In the genomic region with DNA sequence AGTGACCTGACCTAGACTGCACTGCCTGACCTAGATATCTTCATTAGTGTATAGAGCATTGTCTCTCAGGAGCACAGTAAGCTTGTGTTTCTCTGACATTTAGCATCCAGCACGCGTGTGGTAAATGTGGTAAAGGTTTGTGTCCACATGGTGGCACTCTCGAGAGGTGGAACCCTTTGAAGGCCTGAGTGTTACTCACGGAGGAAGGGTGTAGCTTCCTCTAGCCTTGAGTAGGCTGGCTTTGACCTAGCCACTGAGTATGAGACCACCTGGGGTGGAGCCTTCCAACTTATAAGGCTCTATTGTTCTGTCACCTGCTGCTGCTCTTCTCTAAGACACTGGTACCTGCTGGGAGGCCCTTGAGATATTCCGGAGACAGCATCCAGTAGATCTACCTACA, we compare ENCODE assay signal across 8 mouse cellular contexts. TPM values are rescaled to one million over a fixed set of nuclear protein-coding genes. Genes with fewer than 3 reads are reported as not detected.
DNase-seq lines count a peak whose midpoint lies in the region; ATAC-seq lines count a peak whose summit lies in the region.

No protein-coding gene starts in this region.

- no peak overlapping the region for H3K9ac ChIP-seq in hindbrain, embryonic 14.5 days
- H3K9ac ChIP-seq in hindbrain, embryonic 12.5 days = no peak overlapping the region
- no peak overlapping the region for H3K9ac ChIP-seq in intestine, embryonic 14.5 days (ENCODE audit: low read length)
- no peak overlapping the region for H3K9ac ChIP-seq in liver, embryonic 12.5 days

- no peak for ATAC-seq in hindbrain, embryonic 14.5 days (ENCODE audit: low FRiP score)
- ATAC-seq in hindbrain, embryonic 12.5 days (ENCODE audit: low FRiP score) = no peak
- ATAC-seq in intestine, embryonic 14.5 days (replicated peaks; ENCODE audit: low FRiP score, low TSS enrichment, low read depth) = no peak
- peak; percentile 51; the same call in 1 of the 2 replicates for ATAC-seq in liver, embryonic 12.5 days

- peak; percentile 49 for DNase-seq in hindbrain, embryonic 14.5 days (ENCODE audit: low spot score)
- DNase-seq in NIH3T3 (ENCODE audit: low read depth) = peak; percentile 73
- DNase-seq in embryonic facial prominence, embryonic 10.5 days (ENCODE audit: low spot score) = peak; percentile 50
- peak; percentile 60 for DNase-seq in intestine, embryonic 14.5 days (ENCODE audit: low spot score)
- peak; percentile 37 for DNase-seq in retina, postnatal 7 days (ENCODE audit: low read depth, low spot score)
- DNase-seq in midbrain, embryonic 10.5 days (ENCODE audit: low spot score) = no peak

- no peaks in the 10 kb centered on the region for H3K4me1 ChIP-seq in hindbrain, embryonic 14.5 days (replicated peaks; ENCODE audit: control insufficient read depth, insufficient read depth, low read length)
- no peaks in the 10 kb centered on the region for H3K4me1 ChIP-seq in hindbrain, embryonic 12.5 days
- peaks cover 4% of the 10 kb centered on the region for H3K4me1 ChIP-seq in embryonic facial prominence, embryonic 10.5 days
- no peaks in the 10 kb centered on the region for H3K4me1 ChIP-seq in intestine, embryonic 14.5 days (replicated peaks; ENCODE audit: control insufficient read depth, insufficient read depth, low read length)
- peaks cover 37% of the 10 kb centered on the region for H3K4me1 ChIP-seq in liver, embryonic 12.5 days
- peaks cover 5% of the 10 kb centered on the region; the same call in 1 of the 2 replicates for H3K4me1 ChIP-seq in midbrain, embryonic 10.5 days

- WGBS in hindbrain, embryonic 14.5 days = 14% methylated on average over 5 of the region's 5 CpGs
- WGBS in hindbrain, embryonic 12.5 days = 14% methylated on average over 5 of the region's 5 CpGs
- WGBS in embryonic facial prominence, embryonic 10.5 days = 15% methylated on average over 5 of the region's 5 CpGs
- 22% methylated on average over 5 of the region's 5 CpGs for WGBS in intestine, embryonic 14.5 days
- 15% methylated on average over 5 of the region's 5 CpGs for WGBS in liver, embryonic 12.5 days (ENCODE audit: insufficient replicate concordance)
- 20% methylated on average over 5 of the region's 5 CpGs for WGBS in midbrain, embryonic 10.5 days

- H3K9me3 ChIP-seq in hindbrain, embryonic 14.5 days (ENCODE audit: control insufficient read depth, low read length) = no peaks in the 10 kb centered on the region
- H3K9me3 ChIP-seq in hindbrain, embryonic 12.5 days (replicated peaks) = no peaks in the 10 kb centered on the region
- H3K9me3 ChIP-seq in embryonic facial prominence, embryonic 10.5 days = no peaks in the 10 kb centered on the region
- H3K9me3 ChIP-seq in intestine, embryonic 14.5 days (ENCODE audit: control insufficient read depth, low read length) = no peaks in the 10 kb centered on the region
- H3K9me3 ChIP-seq in liver, embryonic 12.5 days (replicated peaks) = no peaks in the 10 kb centered on the region
- H3K9me3 ChIP-seq in midbrain, embryonic 10.5 days (replicated peaks) = no peaks in the 10 kb centered on the region

- no peak overlapping the region for H3K27ac ChIP-seq in hindbrain, embryonic 14.5 days
- no peak overlapping the region for H3K27ac ChIP-seq in hindbrain, embryonic 12.5 days
- no peak overlapping the region for H3K27ac ChIP-seq in embryonic facial prominence, embryonic 10.5 days (replicated peaks)
- H3K27ac ChIP-seq in intestine, embryonic 14.5 days (ENCODE audit: low read depth) = no peak overlapping the region
- H3K27ac ChIP-seq in liver, embryonic 12.5 days = no peak overlapping the region
- no peak overlapping the region for H3K27ac ChIP-seq in midbrain, embryonic 10.5 days (replicated peaks)

- H3K4me2 ChIP-seq in hindbrain, embryonic 14.5 days (replicated peaks) = no peak overlapping the region
- no peak overlapping the region for H3K4me2 ChIP-seq in hindbrain, embryonic 12.5 days (replicated peaks)
- no peak overlapping the region for H3K4me2 ChIP-seq in intestine, embryonic 14.5 days (ENCODE audit: low read length)
- no peak overlapping the region for H3K4me2 ChIP-seq in liver, embryonic 12.5 days

- H3K36me3 ChIP-seq in hindbrain, embryonic 14.5 days (replicated peaks; ENCODE audit: control insufficient read depth, insufficient read depth) = peaks cover 23% of the 10 kb centered on the region
- H3K36me3 ChIP-seq in hindbrain, embryonic 12.5 days = peaks cover 9% of the 10 kb centered on the region
- peaks cover 21% of the 10 kb centered on the region for H3K36me3 ChIP-seq in embryonic facial prominence, embryonic 10.5 days (replicated peaks)
- H3K36me3 ChIP-seq in intestine, embryonic 14.5 days (ENCODE audit: control insufficient read depth, insufficient read depth, low read length) = peaks cover 9% of the 10 kb centered on the region
- peaks cover 12% of the 10 kb centered on the region for H3K36me3 ChIP-seq in liver, embryonic 12.5 days
- H3K36me3 ChIP-seq in midbrain, embryonic 10.5 days = peaks cover 25% of the 10 kb centered on the region

- peaks cover 4% of the 10 kb centered on the region; the same call in 1 of the 2 replicates for H3K27me3 ChIP-seq in hindbrain, embryonic 14.5 days (ENCODE audit: control insufficient read depth, insufficient read depth, low read length)
- peaks cover 6% of the 10 kb centered on the region for H3K27me3 ChIP-seq in hindbrain, embryonic 12.5 days
- peaks cover 10% of the 10 kb centered on the region for H3K27me3 ChIP-seq in embryonic facial prominence, embryonic 10.5 days (replicated peaks; ENCODE audit: low read depth, poor library complexity, severe bottlenecking)
- H3K27me3 ChIP-seq in intestine, embryonic 14.5 days (replicated peaks; ENCODE audit: control insufficient read depth, insufficient read depth, low read length) = no peaks in the 10 kb centered on the region
- H3K27me3 ChIP-seq in liver, embryonic 12.5 days (replicated peaks) = no peaks in the 10 kb centered on the region
- peaks cover 9% of the 10 kb centered on the region for H3K27me3 ChIP-seq in midbrain, embryonic 10.5 days (ENCODE audit: low read depth, poor library complexity, severe bottlenecking)

- H3K4me3 ChIP-seq in hindbrain, embryonic 14.5 days (replicated peaks; ENCODE audit: low read length) = no peak overlapping the region
- no peak overlapping the region for H3K4me3 ChIP-seq in hindbrain, embryonic 12.5 days
- H3K4me3 ChIP-seq in embryonic facial prominence, embryonic 10.5 days = no peak overlapping the region
- no peak overlapping the region for H3K4me3 ChIP-seq in intestine, embryonic 14.5 days (ENCODE audit: low read depth, low read length)
- H3K4me3 ChIP-seq in liver, embryonic 12.5 days = no peak overlapping the region
- H3K4me3 ChIP-seq in midbrain, embryonic 10.5 days = no peak overlapping the region

RNA-seq across cellular contexts. Expression of gene Trim25, which starts 5.6 kb away (rescaled TPM):
- 2.1 and 4.3 TPM in 2 replicates for polyA plus RNA-seq in hindbrain, embryonic 14.5 days (2014; fragmentation: Nextera tagmentation; extraction: Ambion mirVana)
- 3.3 and 4.4 TPM in 2 replicates for polyA plus RNA-seq in hindbrain, embryonic 12.5 days (2016; fragmentation: Nextera tagmentation; extraction: Ambion mirVana)
- polyA plus RNA-seq in embryonic facial prominence, embryonic 10.5 days (2016; fragmentation: Nextera tagmentation; extraction: Ambion mirVana) = 2.8 and 3.5 TPM in 2 replicates
- 21.0 and 23.2 TPM in 2 replicates for polyA plus RNA-seq in intestine, embryonic 14.5 days (2014; fragmentation: Nextera tagmentation; extraction: Ambion mirVana)
- polyA plus RNA-seq in liver, embryonic 12.5 days (2016; fragmentation: Nextera tagmentation; extraction: Ambion mirVana) = 23.1 and 25.9 TPM in 2 replicates
- 3.0 and 3.3 TPM in 2 replicates for polyA plus RNA-seq in midbrain, embryonic 10.5 days (2016; fragmentation: Nextera tagmentation; extraction: Ambion mirVana)

RNA-seq across cellular contexts. Expression of gene Coil, which starts 23.6 kb away (rescaled TPM):
- 16.9 and 21.5 TPM in 2 replicates for polyA plus RNA-seq in hindbrain, embryonic 14.5 days (2014; fragmentation: Nextera tagmentation; extraction: Ambion mirVana)
- polyA plus RNA-seq in hindbrain, embryonic 12.5 days (2016; fragmentation: Nextera tagmentation; extraction: Ambion mirVana) = 31.7 and 32.0 TPM in 2 replicates
- 26.0 and 27.2 TPM in 2 replicates for polyA plus RNA-seq in embryonic facial prominence, embryonic 10.5 days (2016; fragmentation: Nextera tagmentation; extraction: Ambion mirVana)
- polyA plus RNA-seq in intestine, embryonic 14.5 days (2014; fragmentation: Nextera tagmentation; extraction: Ambion mirVana) = 10.4 and 11.0 TPM in 2 replicates
- 9.3 and 9.7 TPM in 2 replicates for polyA plus RNA-seq in liver, embryonic 12.5 days (2016; fragmentation: Nextera tagmentation; extraction: Ambion mirVana)
- 29.9 and 30.3 TPM in 2 replicates for polyA plus RNA-seq in midbrain, embryonic 10.5 days (2016; fragmentation: Nextera tagmentation; extraction: Ambion mirVana)

RNA-seq across cellular contexts. Expression of gene Elobl, which starts 26.9 kb away (rescaled TPM):
- not detected in 2 replicates for polyA plus RNA-seq in hindbrain, embryonic 14.5 days (2014; fragmentation: Nextera tagmentation; extraction: Ambion mirVana)
- polyA plus RNA-seq in hindbrain, embryonic 12.5 days (2016; fragmentation: Nextera tagmentation; extraction: Ambion mirVana) = not detected in 2 replicates
- polyA plus RNA-seq in embryonic facial prominence, embryonic 10.5 days (2016; fragmentation: Nextera tagmentation; extraction: Ambion mirVana) = not detected in 2 replicates
- polyA plus RNA-seq in intestine, embryonic 14.5 days (2014; fragmentation: Nextera tagmentation; extraction: Ambion mirVana) = not detected in 2 replicates
- polyA plus RNA-seq in liver, embryonic 12.5 days (2016; fragmentation: Nextera tagmentation; extraction: Ambion mirVana) = not detected in 2 replicates
- not detected in 2 replicates for polyA plus RNA-seq in midbrain, embryonic 10.5 days (2016; fragmentation: Nextera tagmentation; extraction: Ambion mirVana)

RNA-seq across cellular contexts. Expression of gene Scpep1, which starts 38.4 kb away (rescaled TPM):
- polyA plus RNA-seq in hindbrain, embryonic 14.5 days (2014; fragmentation: Nextera tagmentation; extraction: Ambion mirVana) = 28.7 and 34.7 TPM in 2 replicates
- 44.1 and 46.2 TPM in 2 replicates for polyA plus RNA-seq in hindbrain, embryonic 12.5 days (2016; fragmentation: Nextera tagmentation; extraction: Ambion mirVana)
- 72.9 and 77.2 TPM in 2 replicates for polyA plus RNA-seq in embryonic facial prominence, embryonic 10.5 days (2016; fragmentation: Nextera tagmentation; extraction: Ambion mirVana)
- 94.7 and 97.4 TPM in 2 replicates for polyA plus RNA-seq in intestine, embryonic 14.5 days (2014; fragmentation: Nextera tagmentation; extraction: Ambion mirVana)
- polyA plus RNA-seq in liver, embryonic 12.5 days (2016; fragmentation: Nextera tagmentation; extraction: Ambion mirVana) = 40.4 and 42.2 TPM in 2 replicates
- 75.5 and 81.0 TPM in 2 replicates for polyA plus RNA-seq in midbrain, embryonic 10.5 days (2016; fragmentation: Nextera tagmentation; extraction: Ambion mirVana)
